Mouse (Mus musculus) gastrocnemius, postnatal 14 days (tissue): ENCODE results near the gene Vps8. TPM values are rescaled to one million over a fixed set of nuclear protein-coding genes. Genes with fewer than 3 reads are reported as not detected.

Experiments used
- DNase-seq: peaks from one replicate; pipeline ENCODE4 v3.0.0; 2021; ENCODE audit warnings: mixed read lengths
- intact Hi-C: fragments of 180-260 bp; cut with DNase I; formaldehyde crosslinking; loops from one replicate; pipeline ENCODE4 v1.15.1; 2025; ENCODE audit warnings: low total_unique reads
- long read RNA-seq, 2 experiments: library from polyadenylated mRNA; stranded (forward); transcript quantifications; one replicate each; pipeline ENCODE4 v2.0.0; 2021
- total RNA-seq, 2 experiments: library from RNA; stranded (reverse); gene quantifications; 2 replicates each; pipeline ENCODE4 v1.2.3; 2021

Vps8 gene
- total RNA-seq, result 10 to 100 TPM; 10.4 to 12.6 TPM
- long read RNA-seq, experiment 1, full-length matches to known transcripts, result 4 of 6 reads
- long read RNA-seq, experiment 1, partial matches to known transcripts, result 1 of 6 reads
- long read RNA-seq, experiment 1, other reads (novel, unspliced or antisense), result 1 of 6 reads
- long read RNA-seq, experiment 2, full-length matches to known transcripts, result 10 of 14 reads
- long read RNA-seq, experiment 2, partial matches to known transcripts, result 1 of 14 reads
- long read RNA-seq, experiment 2, other reads (novel, unspliced or antisense), result 3 of 14 reads

- intact Hi-C loops, result no loop called here
- DNase-seq, result peak; percentile 91
These were observed at the start of gene Vps8 for GRCm38 (mm10) chr16:21422645-21423545. Gene Vps8 (plus strand): TSS chr16:21423118.

GRCm38 (mm10) chr16:21373316-21373960 is 49.5 kb upstream of the Vps8 start:
- intact Hi-C loops, result no loop called here
- no peak for DNase-seq

GRCm38 (mm10) chr16:21374067-21374466 is 48.9 kb upstream of the Vps8 start:
- DNase-seq, result no peak
- intact Hi-C loops, result no loop called here

DNA sequence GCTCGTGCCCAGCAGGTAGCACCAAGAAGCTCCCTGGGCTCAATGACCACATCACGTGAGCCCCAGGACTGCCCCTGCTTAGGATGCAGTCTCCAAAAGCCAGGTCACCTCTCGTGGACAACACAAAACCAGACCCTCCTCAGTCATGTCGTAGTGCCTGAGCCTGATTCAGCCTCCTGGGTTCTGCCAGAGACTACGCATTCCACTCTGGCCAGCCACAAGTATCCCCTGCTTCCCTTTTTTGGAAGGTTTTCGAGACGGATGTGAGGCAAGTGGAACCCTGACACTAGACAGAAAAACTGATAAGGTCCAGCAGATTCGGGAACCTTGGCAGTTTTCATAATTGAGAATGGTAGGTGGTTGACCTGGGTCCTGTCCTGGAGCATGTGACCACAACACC is 47.8 kb upstream of the Vps8 start:
- DNase-seq, result no peak
- intact Hi-C loops, result no loop called here

- intact Hi-C loops, result no loop called here
- DNase-seq, result peak; percentile 35
These were observed 46.6 kb upstream of the Vps8 start for GRCm38 (mm10) chr16:21376316-21376715.

- intact Hi-C loops, result no loop called here
- DNase-seq, result peak; percentile 26
These were observed 45.8 kb upstream of the Vps8 start for GRCm38 (mm10) chr16:21376949-21377604.

DNA sequence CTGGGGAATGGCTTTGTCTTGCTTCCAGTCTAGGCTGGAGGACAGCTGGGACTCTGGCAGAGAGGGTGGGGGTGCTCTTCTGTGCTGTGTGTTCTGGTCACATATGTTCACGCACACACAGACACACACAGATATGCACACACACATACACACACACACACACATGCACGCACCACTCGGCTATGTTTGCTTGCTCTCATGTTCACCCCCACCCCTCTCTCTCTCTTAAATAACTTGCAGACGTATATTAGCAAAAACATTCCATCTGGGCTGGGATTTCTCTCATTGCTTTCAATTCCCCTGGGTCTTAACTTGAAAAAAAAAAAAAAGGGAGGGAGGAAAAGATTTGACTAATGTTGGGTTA is 45.3 kb upstream of the Vps8 start:
- intact Hi-C loops, result no loop called here
- no peak for DNase-seq

DNA sequence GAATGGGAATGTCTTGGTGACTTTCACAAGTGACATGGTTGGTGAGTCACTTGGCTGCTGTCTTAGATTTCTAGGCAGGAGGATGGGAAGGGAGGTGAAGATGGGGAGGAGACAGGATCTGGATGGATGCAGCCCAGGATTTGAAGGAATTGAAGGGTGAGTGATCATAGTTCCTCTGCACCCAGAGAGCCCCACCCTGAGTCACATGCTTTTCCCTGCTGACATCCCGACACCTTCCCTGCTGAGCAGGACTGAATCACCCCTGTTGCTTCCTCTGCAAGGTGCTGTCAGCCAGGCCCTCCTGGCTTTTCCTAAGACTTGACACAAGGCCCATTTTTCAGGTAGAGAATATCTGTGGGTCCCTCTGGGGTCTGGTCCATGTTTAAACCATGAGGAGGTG is 41.4 kb upstream of the Vps8 start:
- no peak for DNase-seq
- intact Hi-C loops, result no loop called here

DNA sequence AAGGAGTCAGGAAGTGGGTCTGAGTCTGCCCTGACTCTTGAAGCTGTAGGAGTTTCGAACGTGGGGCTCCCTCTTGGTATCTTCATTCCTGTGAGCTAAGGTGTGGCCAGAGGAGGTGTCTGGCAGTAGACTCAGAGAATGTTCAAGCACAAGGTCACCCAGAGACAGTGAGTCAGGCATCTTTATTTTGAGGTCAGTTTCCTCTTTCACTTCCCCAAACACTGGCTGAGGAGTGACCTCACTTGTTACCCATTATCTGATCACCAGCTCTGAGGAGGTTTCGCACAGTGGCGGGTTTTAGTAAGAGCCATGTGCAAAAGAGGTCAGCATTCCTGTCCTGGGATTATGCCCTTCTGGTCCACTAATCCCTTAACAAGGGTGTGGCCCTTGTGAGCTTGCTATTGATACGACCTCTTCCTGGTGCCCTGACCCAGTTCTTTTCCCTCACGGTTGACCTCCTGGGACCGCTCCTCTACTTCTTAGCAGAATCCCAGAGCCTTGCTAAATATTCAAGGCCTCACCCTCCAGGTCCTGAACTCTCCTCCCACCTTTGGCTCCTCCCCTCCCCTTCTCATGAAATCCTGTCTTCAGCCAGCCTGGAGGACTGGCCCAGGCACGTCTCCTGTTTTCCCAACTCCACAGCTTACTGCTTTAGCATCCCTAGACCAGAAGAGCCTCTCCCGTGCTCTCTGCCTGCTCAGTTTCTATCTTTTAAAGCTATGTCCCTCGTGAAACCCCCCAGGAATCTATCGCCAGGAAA is 40.6 kb upstream of the Vps8 start:
- intact Hi-C loops, result no loop called here
- no peak for DNase-seq

DNA sequence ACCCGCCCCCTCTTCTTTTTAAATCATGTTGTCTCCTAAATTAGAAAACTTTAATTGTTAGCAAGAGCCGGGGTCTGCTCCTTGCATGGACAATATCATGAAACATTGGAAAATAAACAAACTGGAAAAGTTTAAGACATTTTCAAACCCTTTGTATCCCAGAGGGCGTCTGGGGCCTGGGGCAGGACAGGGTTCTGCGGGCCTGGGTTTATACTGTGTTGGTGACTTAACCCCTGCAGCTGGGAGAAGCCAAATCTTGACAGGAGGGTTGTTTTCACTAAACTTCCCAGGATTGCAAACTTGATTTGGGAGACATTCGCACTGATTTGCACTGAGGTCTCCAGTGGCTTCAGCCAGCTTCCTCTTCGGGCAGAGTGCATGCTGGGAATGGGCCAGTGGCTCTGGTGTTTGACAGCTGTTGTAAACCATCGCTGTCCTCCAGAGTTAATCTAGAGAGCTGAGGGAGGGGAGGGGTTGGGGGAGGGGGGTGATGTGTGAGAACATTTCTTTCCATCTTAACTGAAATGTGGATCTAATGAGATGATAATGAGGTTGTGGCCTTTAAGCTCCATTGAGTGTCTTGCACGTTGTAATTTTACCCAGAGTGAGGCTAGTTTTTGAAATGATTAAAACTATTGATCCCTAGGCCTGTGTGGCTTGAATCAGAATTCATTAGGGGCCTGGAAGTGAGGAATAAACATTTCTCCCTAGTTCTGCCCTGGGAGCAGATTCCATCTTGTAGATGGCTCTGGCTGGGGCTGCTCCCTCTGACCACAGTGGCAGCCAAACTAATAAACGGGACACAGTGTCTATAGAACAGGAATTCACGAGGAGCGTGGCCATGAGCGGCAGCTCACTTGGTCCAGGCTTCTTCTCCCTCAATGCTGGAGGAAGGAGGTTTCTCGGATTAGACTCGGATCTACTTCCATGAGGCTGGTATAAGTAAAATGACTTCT is 36.7 kb upstream of the Vps8 start:
- intact Hi-C loops, result no loop called here
- DNase-seq, result peak; percentile 38

GRCm38 (mm10) chr16:21389316-21389715 is 33.6 kb upstream of the Vps8 start:
- DNase-seq, result peak; percentile 70
- intact Hi-C loops, result no loop called here

DNA sequence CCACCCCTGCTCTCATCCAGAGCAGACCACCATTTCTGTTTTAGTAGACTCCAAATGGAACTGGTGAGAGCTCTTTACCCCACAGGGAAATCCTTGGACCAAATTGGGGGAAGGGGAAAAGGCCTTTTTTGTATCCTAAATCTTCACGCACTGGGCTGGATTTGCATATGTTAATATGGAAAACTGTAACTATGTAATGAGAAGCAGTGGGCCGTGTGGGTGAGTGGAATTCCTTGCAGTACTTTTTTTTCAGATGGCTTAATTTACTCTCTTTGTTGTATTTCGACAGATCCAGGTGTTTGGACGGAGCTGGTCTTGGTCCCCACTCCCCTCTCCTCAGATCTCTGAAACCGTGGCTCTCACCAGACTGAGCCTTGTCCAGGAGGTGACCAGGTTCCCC is 32.2 kb upstream of the Vps8 start:
- no peak for DNase-seq
- intact Hi-C loops, result loop anchor here (2.0 kb wide), 1 partner anchor 188 kb away; no protein-coding TSS in a partner anchor

- intact Hi-C loops, result no loop called here
- DNase-seq, result no peak
These were observed 30.8 kb upstream of the Vps8 start for GRCm38 (mm10) chr16:21392099-21392498.

DNA sequence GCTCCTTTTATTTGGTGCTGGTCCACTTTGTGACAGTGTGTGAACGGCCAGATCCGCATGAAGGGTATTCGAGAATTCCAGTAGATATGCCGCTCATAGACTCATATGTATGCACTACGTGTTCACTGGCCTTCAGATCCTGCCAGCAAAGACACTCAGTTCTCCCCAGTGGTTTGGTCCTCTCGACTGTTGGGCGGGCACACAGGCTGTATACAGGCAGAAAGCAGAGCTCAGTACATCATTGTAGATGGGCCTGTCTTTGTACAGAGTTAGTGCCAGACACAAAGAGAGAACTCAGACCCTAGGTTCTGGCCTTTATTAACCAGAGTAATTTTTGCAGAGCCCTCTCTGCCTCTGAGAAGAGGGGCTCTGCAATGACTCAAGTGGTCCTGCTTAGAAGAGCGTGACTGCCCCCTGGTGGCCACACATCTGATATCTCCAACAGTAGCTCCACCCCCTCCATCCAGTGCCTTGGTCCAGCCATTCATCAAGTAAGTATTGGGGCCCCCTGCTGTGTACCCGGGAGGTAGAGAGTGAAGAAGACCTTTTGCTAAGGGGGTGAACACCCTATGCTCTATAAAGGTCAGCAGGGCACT is 30.3 kb upstream of the Vps8 start:
- peak; percentile 78 for DNase-seq
- intact Hi-C loops, result no loop called here

DNA sequence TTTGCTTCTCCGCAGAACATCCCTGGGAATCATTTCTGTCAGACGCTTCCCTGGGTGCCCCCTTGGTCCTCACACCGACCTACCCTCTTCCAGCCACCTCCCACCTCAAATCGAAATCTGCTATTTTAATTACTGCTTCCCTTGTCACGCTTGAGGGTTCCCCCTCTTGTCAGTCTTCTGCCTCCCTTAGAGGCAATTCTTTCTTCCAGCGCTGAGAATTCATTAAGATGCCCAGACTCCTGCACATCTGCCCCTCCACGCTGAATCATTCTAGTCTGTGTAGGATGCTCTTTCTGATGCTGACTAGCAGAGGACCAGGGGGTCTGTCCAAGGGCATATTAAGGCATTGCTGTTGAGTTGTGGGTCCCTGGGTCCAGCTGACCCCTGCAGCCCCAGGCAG is 27.4 kb upstream of the Vps8 start:
- intact Hi-C loops, result no loop called here
- DNase-seq, result no peak

DNA sequence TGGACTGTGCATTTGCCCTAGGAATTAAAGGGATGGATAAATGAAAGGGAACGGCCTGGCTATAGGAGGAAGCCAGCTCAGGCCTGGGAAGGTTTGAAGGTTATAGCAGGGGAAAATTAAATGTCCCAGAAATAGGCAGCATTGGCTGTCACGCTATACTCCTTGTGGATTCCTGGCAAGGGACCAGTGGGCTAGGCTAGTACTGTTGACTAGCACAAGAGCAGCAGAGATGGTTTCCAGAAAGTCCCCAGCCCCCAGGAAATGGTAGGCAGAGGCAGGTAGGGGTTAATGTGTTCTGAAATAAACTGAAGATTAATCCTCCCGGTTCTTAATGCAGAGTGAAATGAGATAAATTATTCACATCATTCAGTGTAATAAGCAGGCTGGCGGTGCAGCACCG is 25.2 kb upstream of the Vps8 start:
- intact Hi-C loops, result no loop called here
- DNase-seq, result no peak

- no peak for DNase-seq
- intact Hi-C loops, result no loop called here
These were observed 24.4 kb upstream of the Vps8 start for GRCm38 (mm10) chr16:21398345-21399051.
